Mouse (Mus musculus) hematopoietic stem cell, adult 5-6 weeks (primary cell): Measurements from ENCODE around the gene Sys1. TPM values are rescaled to one million over a fixed set of nuclear protein-coding genes. Genes with fewer than 3 reads are reported as not detected.

Source experiments
- total RNA-seq: library from RNA; stranded (forward); fragments of 172-1452, 232-1000 nt; gene quantifications from 2 replicates; pipeline ENCODE4 v1.2.3, GENCODE M21; 2017

Gene Sys1
- total RNA-seq, 1 experiment from 2014 or later, result 17.0 TPM

Other genes with a start within 250 kb of the Sys1 start
- not detected in 2 replicates for gene Wfdc15b, start 235.3 kb upstream of the Sys1 start, total RNA-seq
- not detected in 2 replicates for gene Svs2, start 218.5 kb upstream of the Sys1 start, total RNA-seq
- not detected in 2 replicates for gene Svs3b, start 200.3 kb upstream of the Sys1 start, total RNA-seq
- gene Svs4, start 178.5 kb upstream of the Sys1 start, total RNA-seq, result not detected in 2 replicates
- gene Svs3a, start 167.7 kb upstream of the Sys1 start, total RNA-seq, result not detected in 2 replicates
- not detected in 2 replicates for gene Svs6, start 140.2 kb upstream of the Sys1 start, total RNA-seq
- gene Svs5, start 124.2 kb upstream of the Sys1 start, total RNA-seq, result not detected in 2 replicates
- 5.4 and 12.8 TPM in 2 replicates for gene Slpi, start 67.9 kb upstream of the Sys1 start, total RNA-seq
- gene Rbpjl, start 53.8 kb upstream of the Sys1 start, total RNA-seq, result not detected in 2 replicates
- 0.31 TPM in 1 of 2 replicates, not detected in the other for gene Matn4, start 51.8 kb upstream of the Sys1 start, total RNA-seq
- 11.6 and 17.7 TPM in 2 replicates for gene Sdc4, start 13.1 kb upstream of the Sys1 start, total RNA-seq
- 1.7 TPM in 1 of 2 replicates, not detected in the other for gene Gm20458, start 4.0 kb downstream of the Sys1 start, total RNA-seq
- not detected in 2 replicates for gene Trp53tg5, start 16.8 kb downstream of the Sys1 start, total RNA-seq
- gene Dbndd2, start 29.1 kb downstream of the Sys1 start, total RNA-seq, result 1.6 TPM in 1 of 2 replicates, not detected in the other
- 28.1 and 28.2 TPM in 2 replicates for gene Pigt, start 40.6 kb downstream of the Sys1 start, total RNA-seq
- gene Wfdc2, start 105.4 kb downstream of the Sys1 start, total RNA-seq, result 7.5 and 11.6 TPM in 2 replicates
- not detected in 2 replicates for gene Spint3, start 116.5 kb downstream of the Sys1 start, total RNA-seq
- gene Wfdc6a, start 128.5 kb downstream of the Sys1 start, total RNA-seq, result not detected in 2 replicates
- not detected in 2 replicates for gene Eppin, start 136.6 kb downstream of the Sys1 start, total RNA-seq
- not detected in 2 replicates for gene Wfdc6b, start 156.6 kb downstream of the Sys1 start, total RNA-seq
- gene Wfdc8, start 156.7 kb downstream of the Sys1 start, total RNA-seq, result not detected in 2 replicates
- gene Wfdc16, start 181.8 kb downstream of the Sys1 start, total RNA-seq, result not detected in 2 replicates
- 3.5 TPM in 1 of 2 replicates, not detected in the other for gene Wfdc10, start 199.1 kb downstream of the Sys1 start, total RNA-seq
- gene Wfdc9, start 199.6 kb downstream of the Sys1 start, total RNA-seq, result not detected in 2 replicates
- not detected in 2 replicates for gene Wfdc11, start 217.1 kb downstream of the Sys1 start, total RNA-seq
- not detected in 2 replicates for gene Wfdc13, start 228.1 kb downstream of the Sys1 start, total RNA-seq
- not detected in 2 replicates for gene Spint4, start 241.5 kb downstream of the Sys1 start, total RNA-seq